Mouse (Mus musculus) Patski (cell line): ENCODE measurements at regions not wholly inside any gene's neighbourhood (a gene's known extent, or its start where the extent isn't known, plus 50 kb on each side); places are given as distances from the start of the nearest gene placed in this dataset.
A peak's percentile ranks its signal among the peaks of the same experiment; 100 is the strongest.
"Not testable (repeated sequence)": the region's sequence is repeated elsewhere in the genome, so short reads cannot be mapped to it uniquely, and the experiment has no call there.

Source experiments
- ATAC-seq: fragments of 100-300 bp; one replicate; pipeline ENCODE4 v1.8.0; 2021
- CTCF ChIA-PET: fragments of 350-600 bp; sonication (Branson Sonifier 250); formaldehyde crosslinking; loops from one replicate; lab custom pipeline; 2022; ENCODE audit warnings: inconsistent platforms; lab: Charles Lee
- POLR2A ChIA-PET: fragments of 350-600 bp; sonication (Branson Sonifier 250); formaldehyde crosslinking; loops from one replicate; lab custom pipeline; 2022; ENCODE audit warnings: antibody characterized with exemption, inconsistent platforms; lab: Charles Lee
- DNase-seq: peaks from one replicate; pipeline ENCODE4 v3.0.0-alpha.2; 2011; ENCODE audit warnings: low read depth, low spot score
- H3K27me3 ChIP-seq: fragments of 371-371 bp; one replicate; pipeline ENCODE4 v1.5.1; 2021
- CTCF ChIP-seq: fragments of 100-300 bp; IDR thresholded peaks from one replicate; pipeline ENCODE4 v1.5.1; 2021
- in situ Hi-C: fragments of 300-500 bp; cut with MboI; formaldehyde crosslinking; loops from 3 replicates; pipeline ENCODE4 v1.11.1; 2018; ENCODE audit warnings: low pct_unique_long_range_greater_than_20kb, mixed read lengths

GRCm38 (mm10) chr16:12800181-12800580 lies 309.3 kb upstream of the Ercc4 start:
- DNase-seq (no peak), ATAC-seq (no peak)
- TF ChIP-seq CTCF: no peak
- ChIA-PET POLR2A (no interaction called here), CTCF (no interaction called here)
- peaks cover 14% of the 10 kb centered on the region for H3K27me3 ChIP-seq
- in situ Hi-C loops: no loop called here

- POLR2A ChIA-PET: no interaction called here
- no peak for TF ChIP-seq CTCF
- DNase-seq: no peak
- CTCF ChIA-PET: no interaction called here
- H3K27me3 ChIP-seq: peaks cover 15% of the 10 kb centered on the region
- no peak for ATAC-seq
- in situ Hi-C loops: no loop called here
Observed at GRCm38 (mm10) chr16:12802651-12803050, 306.8 kb upstream of the Ercc4 start.

GRCm38 (mm10) chr16:12807351-12807871 lies 302.1 kb upstream of the Ercc4 start:
- in situ Hi-C loops: no loop called here
- H3K27me3 ChIP-seq: peaks cover 3% of the 10 kb centered on the region
- ChIA-PET POLR2A (no interaction called here), CTCF (no interaction called here)
- TF ChIP-seq CTCF: no peak
- no peak for ATAC-seq
- DNase-seq: no peak

GRCm38 (mm10) chr16:12811088-12811487 lies 298.4 kb upstream of the Ercc4 start:
- no peak for TF ChIP-seq CTCF
- ChIA-PET POLR2A (no interaction called here), CTCF (no interaction called here)
- peaks cover 9% of the 10 kb centered on the region for H3K27me3 ChIP-seq
- no peak for DNase-seq
- in situ Hi-C loops: no loop called here
- no peak for ATAC-seq

- ChIA-PET CTCF (no interaction called here), POLR2A (no interaction called here)
- in situ Hi-C loops: no loop called here
- peaks cover 1% of the 10 kb centered on the region for H3K27me3 ChIP-seq
- DNase-seq (no peak), ATAC-seq (no peak)
- no peak for TF ChIP-seq CTCF
Observed at GRCm38 (mm10) chr16:12824646-12825045, 284.8 kb upstream of the Ercc4 start.

GRCm38 (mm10) chr16:12826222-12826621 lies 283.3 kb upstream of the Ercc4 start:
- DNase-seq: no peak
- CTCF ChIA-PET: interaction anchor here (1.6 kb wide), 1 partner anchor 12 kb away, joined by 3 read pairs; no protein-coding TSS in a partner anchor
- ATAC-seq: no peak
- POLR2A ChIA-PET: no interaction called here
- in situ Hi-C loops: no loop called here
- peak; percentile 50 for TF ChIP-seq CTCF
- H3K27me3 ChIP-seq: no peaks in the 10 kb centered on the region

GRCm38 (mm10) chr16:12831308-12831707 lies 278.2 kb upstream of the Ercc4 start:
- POLR2A ChIA-PET, in situ Hi-C loops, H3K27me3 ChIP-seq, ATAC-seq, DNase-seq, CTCF ChIA-PET: not testable (repeated sequence)

DNA sequence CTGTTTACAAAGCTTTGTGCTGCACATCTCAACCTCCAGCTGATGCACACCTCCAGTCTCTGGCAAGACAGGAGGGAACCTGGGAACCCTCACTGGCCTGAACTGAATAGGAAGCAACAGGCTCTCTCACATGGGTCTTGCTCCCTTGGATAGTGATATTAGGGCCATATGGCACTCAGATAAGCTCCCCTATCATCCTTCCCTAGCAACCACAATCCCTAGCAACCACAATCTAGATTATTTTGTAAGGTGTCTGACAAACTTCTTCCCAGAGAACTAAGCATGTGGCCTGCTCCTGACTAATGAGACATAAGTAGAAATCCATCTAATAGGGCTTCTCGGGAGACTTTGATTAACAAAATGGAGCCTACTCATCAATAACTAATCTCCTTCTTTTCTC lies 253.1 kb upstream of the Ercc4 start:
- ChIA-PET CTCF (no interaction called here), POLR2A (no interaction called here)
- in situ Hi-C loops: no loop called here
- no peak for DNase-seq
- H3K27me3 ChIP-seq: no peaks in the 10 kb centered on the region
- no peak for ATAC-seq
- TF ChIP-seq CTCF: no peak

DNA sequence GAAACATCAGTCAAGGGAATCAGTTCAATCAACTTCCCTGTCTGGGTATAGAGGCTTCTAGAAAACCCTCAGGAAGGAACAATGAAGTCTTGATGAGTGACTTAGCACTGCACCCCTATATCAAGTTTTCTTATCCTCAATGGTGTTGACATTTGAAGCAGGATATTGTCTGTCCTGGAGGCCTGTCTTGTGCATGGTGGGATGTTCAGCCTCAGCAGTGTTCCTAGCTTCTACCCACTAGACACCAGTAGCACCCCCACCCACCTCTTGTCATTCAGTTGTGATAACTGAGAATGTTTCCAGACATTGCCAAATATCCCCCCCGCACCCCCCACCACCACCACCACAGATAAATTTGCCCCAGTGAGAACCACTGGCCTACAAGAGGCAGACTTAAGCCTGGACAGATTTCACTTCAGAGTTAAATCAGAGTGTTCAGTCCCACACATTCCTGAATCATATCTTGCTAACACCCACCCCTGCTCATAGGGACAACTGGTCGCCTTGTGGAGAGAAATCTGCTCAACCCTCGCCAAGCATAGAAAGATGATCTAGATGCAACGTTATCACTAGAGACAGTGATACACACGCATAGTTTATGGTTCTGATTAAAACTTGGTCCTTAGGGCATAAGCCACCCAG lies 249.6 kb upstream of the Ercc4 start:
- no peak for DNase-seq
- ATAC-seq: no peak
- H3K27me3 ChIP-seq: no peaks in the 10 kb centered on the region
- in situ Hi-C loops: no loop called here
- no peak for TF ChIP-seq CTCF
- ChIA-PET POLR2A (no interaction called here), CTCF (no interaction called here)

DNA sequence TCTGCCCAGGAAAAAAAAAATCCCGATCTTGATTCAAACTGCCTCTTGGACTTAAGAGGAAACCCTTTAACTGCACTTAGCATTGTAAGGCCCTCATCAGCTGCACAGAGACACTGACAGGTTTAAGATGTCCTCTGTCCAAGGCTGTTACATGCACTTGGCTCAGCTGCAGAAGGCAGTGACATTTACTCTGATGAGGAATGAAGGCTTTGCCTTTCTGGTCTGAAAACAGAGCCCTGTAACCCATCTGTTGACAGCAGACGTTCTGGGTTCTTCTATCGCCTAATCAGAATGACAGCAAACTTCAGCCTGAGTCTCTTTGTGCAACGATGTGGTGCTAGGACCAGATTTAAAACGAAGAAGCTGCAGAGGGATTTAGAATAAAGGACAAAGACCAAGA lies 246.9 kb upstream of the Ercc4 start:
- H3K27me3 ChIP-seq: peaks cover 6% of the 10 kb centered on the region
- ATAC-seq: no peak
- no peak for DNase-seq
- ChIA-PET CTCF (no interaction called here), POLR2A (no interaction called here)
- TF ChIP-seq CTCF: no peak
- in situ Hi-C loops: no loop called here

GRCm38 (mm10) chr16:12878326-12878725 lies 231.2 kb upstream of the Ercc4 start:
- DNase-seq, POLR2A ChIA-PET, CTCF ChIA-PET: not testable (repeated sequence)

DNA sequence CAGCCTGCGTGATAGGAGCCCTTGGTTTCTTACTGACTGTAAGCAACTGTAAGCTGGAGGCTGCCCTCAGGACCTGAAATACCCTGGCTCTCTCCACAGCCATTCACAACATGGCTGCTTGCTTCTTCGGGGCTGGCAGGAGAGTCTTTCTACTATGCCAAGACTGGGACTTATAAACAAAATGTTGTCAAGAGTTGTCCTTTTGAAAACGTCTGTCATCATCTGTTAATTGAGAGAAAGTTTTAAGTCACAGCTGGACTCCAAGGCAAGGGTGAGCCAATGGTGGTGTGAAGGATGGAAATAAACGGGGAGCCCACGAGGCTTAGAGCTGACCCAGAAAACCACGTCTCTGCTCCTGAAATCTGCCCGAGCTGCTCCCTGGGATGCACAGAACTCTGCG lies 229.5 kb upstream of the Ercc4 start:
- POLR2A ChIA-PET: no interaction called here
- no peak for ATAC-seq
- H3K27me3 ChIP-seq: peaks cover 4% of the 10 kb centered on the region
- in situ Hi-C loops: no loop called here
- CTCF ChIA-PET: no interaction called here
- TF ChIP-seq CTCF: no peak
- no peak for DNase-seq

More at GRCm38 (mm10) chr16:12878326-12878725, 231.2 kb upstream of the Ercc4 start:
- H3K27me3 ChIP-seq, ATAC-seq, in situ Hi-C loops: not testable (repeated sequence)
